Mouse (Mus musculus) hindbrain, embryonic 13.5 days (tissue): ENCODE measurements around the gene Rab11fip5. TPM values are rescaled to one million over a fixed set of nuclear protein-coding genes. Genes with fewer than 3 reads are reported as not detected.

Experiments
- ATAC-seq: fragments of 200-750 bp; cut with Nextera tagmentation; 2 replicates; pipeline ENCODE4 v1.8.0; 2017; ENCODE audit warnings: moderate TSS enrichment; ENCODE audit not compliant: low FRiP score
- H3K27ac ChIP-seq: fragments of 300-500 bp; sonication (generic); 2 replicates; pipeline ENCODE4 v1.5.1; 2015; ENCODE audit warnings: inconsistent platforms, mild to moderate bottlenecking, moderate library complexity
- H3K27me3 ChIP-seq: fragments of 300-500 bp; sonication (generic); 2 replicates; pipeline ENCODE4 v1.6.1; 2015; ENCODE audit warnings: mild to moderate bottlenecking, inconsistent platforms
- H3K36me3 ChIP-seq: fragments of 300-500 bp; sonication (generic); 2 replicates; pipeline ENCODE4 v1.6.1; 2015; ENCODE audit warnings: mild to moderate bottlenecking, inconsistent platforms
- H3K4me1 ChIP-seq: fragments of 300-500 bp; sonication (generic); replicated peaks from 2 replicates; pipeline ENCODE4 v1.6.1; 2015; ENCODE audit warnings: inconsistent platforms
- H3K4me2 ChIP-seq: fragments of 300-500 bp; sonication (generic); 2 replicates; pipeline ENCODE4 v1.6.1; 2015; ENCODE audit warnings: inconsistent platforms, mild to moderate bottlenecking, moderate library complexity
- H3K4me3 ChIP-seq: fragments of 300-500 bp; sonication (generic); 2 replicates; pipeline ENCODE4 v1.5.1; 2015; ENCODE audit warnings: mild to moderate bottlenecking, inconsistent platforms
- H3K9ac ChIP-seq: fragments of 300-500 bp; sonication (generic); 2 replicates; pipeline ENCODE4 v1.6.1; 2015; ENCODE audit warnings: mild to moderate bottlenecking, inconsistent platforms
- H3K9me3 ChIP-seq: fragments of 300-500 bp; sonication (generic); 2 replicates; pipeline ENCODE4 v1.6.1; 2016; ENCODE audit warnings: inconsistent platforms
- WGBS: fragments of 180-500 bp; shearing (Covaris S2); methylation state at CpG from one replicate; pipeline ENCODE4 v1.1.7; 2015; 5-methylcytosine and 5-hydroxymethylcytosine counted together
- microRNA-seq: library from miRNA; unstranded; fragments of <30 nt; microRNA quantifications from one replicate; pipeline ENCODE4, GENCODE M21; 2016
- polyA plus RNA-seq: library from polyadenylated mRNA; unstranded; fragments of >200 nt; fragmentation: Nextera tagmentation; extraction: Ambion mirVana; gene quantifications from 2 replicates; pipeline ENCODE4 v1.2.1, GENCODE M21; 2015

The Rab11fip5 gene
- polyA plus RNA-seq, 1 experiment from 2014 or later: 13.7 TPM

DNA sequence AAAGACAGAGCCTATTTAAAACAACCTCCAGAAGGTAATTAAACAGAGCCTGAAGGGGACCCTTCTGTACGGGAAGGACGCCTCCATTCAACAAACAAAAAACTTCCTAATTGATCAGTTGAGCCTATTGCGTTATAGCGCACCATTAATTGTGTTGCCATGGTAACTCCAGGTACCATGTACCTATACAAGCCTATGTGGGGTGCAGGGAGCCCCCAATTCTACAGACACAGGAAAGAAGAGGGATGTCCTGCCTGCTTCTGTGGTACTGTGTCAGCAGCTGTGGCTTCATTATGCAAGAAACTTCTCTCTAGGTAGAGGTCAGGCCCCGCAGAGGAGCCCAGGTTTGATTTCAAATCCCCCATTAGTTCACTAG, 80.4 kb downstream of the Rab11fip5 start:
- Histone ChIP-seq H3K27me3 (no peaks in the 10 kb centered on the region), H3K36me3 (no peaks in the 10 kb centered on the region), H3K4me2 (no peak overlapping the region), H3K9ac (no peak overlapping the region), H3K4me3 (no peak overlapping the region), H3K9me3 (peaks cover under 1% of the 10 kb centered on the region; the same call in 1 of the 2 replicates), H3K4me1 (peaks cover 24% of the 10 kb centered on the region), H3K27ac (peak overlapping the region; percentile 60)
- ATAC-seq: no peak
- 41% methylated on average over 5 of the region's 5 CpGs for WGBS

DNA sequence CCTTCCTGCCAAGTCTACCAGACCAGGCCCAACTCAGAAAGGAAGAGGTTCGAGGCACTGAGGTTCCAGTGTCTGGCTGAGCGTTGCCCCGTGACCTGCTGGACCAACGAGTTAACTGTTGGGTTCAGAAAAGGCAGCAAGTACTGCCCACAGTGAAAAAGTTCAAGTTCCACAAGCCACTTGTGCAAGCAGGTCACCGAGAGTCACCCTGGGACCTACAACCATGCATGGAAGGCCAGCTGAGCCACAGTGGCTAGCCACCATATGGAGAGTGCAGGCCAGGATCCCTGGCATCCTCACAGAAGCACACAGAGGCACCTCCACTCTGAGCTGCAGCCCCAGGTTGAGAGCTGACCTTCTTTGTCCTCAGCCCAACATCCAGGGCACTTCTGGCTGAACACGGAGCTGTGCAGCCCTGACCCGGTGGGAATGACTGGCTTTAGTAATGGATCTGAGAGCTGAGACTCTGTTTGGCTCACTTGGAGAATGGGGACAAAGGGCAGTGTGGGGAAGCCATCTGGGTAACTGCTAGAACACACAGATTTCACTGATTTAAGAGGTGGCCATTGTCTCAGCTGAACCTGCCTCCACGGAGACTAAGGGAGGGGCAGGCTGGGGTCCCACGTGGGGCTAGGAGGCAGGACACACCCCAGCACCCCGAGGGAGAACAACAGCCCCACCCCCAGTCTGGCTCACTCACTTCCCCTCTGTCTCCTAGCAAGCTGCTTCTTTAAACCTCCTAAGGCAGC, 81.0 kb downstream of the Rab11fip5 start:
- Histone ChIP-seq H3K27me3 (no peaks in the 10 kb centered on the region), H3K4me2 (no peak overlapping the region), H3K27ac (peak overlapping the region; percentile 60), H3K36me3 (no peaks in the 10 kb centered on the region), H3K9ac (peak overlapping the region; percentile 29; the same call in 1 of the 2 replicates), H3K4me1 (peaks cover 24% of the 10 kb centered on the region), H3K9me3 (no peaks in the 10 kb centered on the region), H3K4me3 (no peak overlapping the region)
- no peak for ATAC-seq
- whole genome bisulfite sequencing: 47% methylated on average over 10 of the region's 10 CpGs

DNA sequence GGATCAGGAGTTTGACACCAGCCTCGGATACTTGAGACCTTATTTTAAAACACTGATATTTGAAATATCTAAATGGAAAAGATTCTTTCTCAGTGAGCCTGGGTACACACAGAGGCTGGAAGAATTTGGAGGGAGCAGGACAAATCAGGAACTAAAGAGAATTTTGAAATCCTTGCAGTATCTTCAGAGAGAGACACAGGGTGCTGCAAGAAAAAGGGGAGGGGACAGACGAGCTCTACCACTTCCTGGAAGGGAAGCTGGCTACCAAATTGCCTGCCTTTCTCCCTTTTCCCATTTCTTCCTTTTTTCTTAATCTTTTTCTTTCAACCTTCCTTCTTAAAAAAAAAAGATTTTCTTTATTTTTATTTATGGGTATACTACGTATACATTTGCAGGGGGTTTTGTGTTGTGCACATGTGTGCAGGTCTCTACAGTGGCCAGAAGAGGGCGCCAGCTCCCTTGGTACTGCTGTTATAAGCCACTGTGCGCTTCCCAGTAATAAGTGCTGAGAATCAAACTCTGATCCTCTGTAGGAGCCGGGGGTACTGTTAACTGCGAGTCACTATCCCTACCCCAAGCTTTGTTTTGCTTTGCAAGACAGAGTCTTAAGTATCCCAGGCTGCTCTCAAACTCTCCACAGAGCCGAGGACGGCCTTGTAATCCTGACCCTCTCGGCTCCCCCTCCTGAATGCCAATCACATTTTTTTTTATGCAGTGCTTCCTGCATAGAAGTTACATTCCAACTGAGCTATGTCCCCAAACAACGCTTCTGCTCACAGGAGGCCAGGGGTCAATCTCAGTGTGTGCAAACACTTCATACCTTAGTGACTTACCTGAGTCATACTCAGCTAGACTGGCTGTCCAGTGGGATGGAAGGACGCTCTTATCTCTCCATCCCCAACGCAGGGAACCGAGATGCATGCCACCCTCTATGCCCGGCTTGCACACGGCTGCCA, 83.3 kb downstream of the Rab11fip5 start:
- Histone ChIP-seq H3K4me3 (no peak overlapping the region), H3K27me3 (no peaks in the 10 kb centered on the region), H3K36me3 (no peaks in the 10 kb centered on the region), H3K9ac (no peak overlapping the region), H3K4me1 (peaks cover 24% of the 10 kb centered on the region), H3K9me3 (no peaks in the 10 kb centered on the region), H3K4me2 (no peak overlapping the region), H3K27ac (no peak overlapping the region)
- no peak for ATAC-seq
- 91% methylated on average over 16 of the region's 16 CpGs for WGBS

DNA sequence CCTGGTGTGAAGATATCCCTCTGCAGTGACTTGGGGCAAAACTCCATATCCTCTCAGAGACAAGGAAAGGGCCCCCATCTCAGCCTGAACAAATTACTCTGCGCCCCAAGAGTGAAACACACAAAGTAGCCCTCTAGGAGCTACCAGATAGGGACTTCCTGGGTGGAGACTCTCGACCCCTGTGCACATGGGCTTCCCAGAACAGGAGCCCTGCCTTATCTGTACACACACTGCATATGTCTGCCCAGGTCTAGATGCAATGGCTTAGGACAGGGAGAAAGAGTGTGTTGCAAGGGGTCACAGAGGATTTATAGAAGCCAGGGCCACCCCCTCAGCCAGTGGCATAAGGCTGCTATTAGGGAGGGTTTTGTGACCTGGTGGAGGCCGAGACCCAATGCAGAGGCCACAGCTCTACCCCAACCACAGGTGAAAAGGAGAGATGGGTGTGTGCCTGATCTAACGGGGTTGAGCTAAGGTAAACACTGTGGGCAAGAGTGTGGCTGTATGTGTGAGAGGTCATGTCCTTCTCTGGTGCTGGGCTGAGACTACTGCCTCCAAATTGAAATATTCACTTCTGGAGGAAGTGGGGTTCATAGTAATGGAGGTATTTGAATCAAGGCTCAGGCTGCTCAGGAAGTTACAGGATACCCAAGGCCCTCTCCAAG, 86.1 kb downstream of the Rab11fip5 start:
- ATAC-seq: no peak
- H3K4me1 ChIP-seq: peaks cover 3% of the 10 kb centered on the region
- WGBS: 89% methylated on average over 4 of the region's 4 CpGs

DNA sequence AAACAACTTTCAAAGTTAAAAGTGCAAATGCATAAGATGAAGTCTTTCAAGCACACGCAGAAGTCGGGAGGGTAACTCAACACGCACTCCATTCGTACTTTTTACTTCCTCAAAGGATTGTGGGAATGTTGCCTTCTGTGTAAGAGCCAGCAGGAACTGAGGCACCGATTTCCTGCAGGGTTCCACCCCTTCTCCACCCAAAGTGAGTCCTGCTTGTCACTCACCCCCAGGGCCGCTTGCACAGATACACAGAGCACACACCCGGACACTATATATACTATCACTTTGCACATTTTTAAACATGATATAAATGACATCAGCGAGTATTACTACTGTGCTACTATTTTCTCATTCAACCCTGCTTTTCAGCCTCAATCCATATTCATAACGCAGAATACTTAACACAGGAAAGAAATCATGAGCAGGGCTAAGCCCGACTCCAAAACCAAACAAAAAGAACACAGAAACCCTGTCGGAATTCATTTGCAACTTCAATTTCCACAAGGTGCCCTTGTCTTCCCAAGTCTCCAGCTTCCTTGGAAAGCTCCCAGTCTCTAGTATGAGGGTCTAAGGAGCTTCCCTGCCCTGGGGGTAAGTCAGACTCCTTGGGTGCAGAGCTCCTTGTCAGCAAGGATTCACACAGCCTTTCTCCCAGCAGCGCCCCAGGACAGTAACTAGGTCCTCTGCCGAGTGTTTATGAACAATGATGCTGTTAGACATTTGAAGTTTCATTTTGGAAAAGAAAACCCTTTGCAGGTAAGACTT, 88.0 kb downstream of the Rab11fip5 start:
- Histone ChIP-seq H3K4me3 (no peak overlapping the region), H3K4me1 (no peaks in the 10 kb centered on the region), H3K36me3 (no peaks in the 10 kb centered on the region), H3K27ac (no peak overlapping the region), H3K9me3 (no peaks in the 10 kb centered on the region), H3K4me2 (no peak overlapping the region), H3K9ac (no peak overlapping the region), H3K27me3 (no peaks in the 10 kb centered on the region)
- ATAC-seq: no peak
- WGBS: 84% methylated on average over 13 of the region's 13 CpGs

More for the DNA sequence above, 86.1 kb downstream of the Rab11fip5 start:
- Histone ChIP-seq H3K9ac (no peak overlapping the region), H3K4me3 (no peak overlapping the region), H3K27me3 (no peaks in the 10 kb centered on the region), H3K9me3 (no peaks in the 10 kb centered on the region), H3K27ac (no peak overlapping the region), H3K36me3 (no peaks in the 10 kb centered on the region), H3K4me2 (no peak overlapping the region)

Small RNA genes within 50 kb of the gene (microRNA-seq; reads per million reads assigned to microRNA genes)
- gene Mir705: not detected

Other genes with a start within 250 kb of the Rab11fip5 start
- gene Spr, start 236.9 kb downstream of the Rab11fip5 start, polyA plus RNA-seq: 21.1 and 23.0 TPM in 2 replicates
- gene Emx1, start 187.2 kb downstream of the Rab11fip5 start, polyA plus RNA-seq: not detected in 2 replicates
- gene Sfxn5, start 41.2 kb downstream of the Rab11fip5 start, polyA plus RNA-seq: 18.3 and 19.6 TPM in 2 replicates
- not detected in 2 replicates for gene Noto, start 49.3 kb upstream of the Rab11fip5 start, polyA plus RNA-seq
- 58.4 and 59.0 TPM in 2 replicates for gene Smyd5, start 57.4 kb upstream of the Rab11fip5 start, polyA plus RNA-seq
- 601 and 603 TPM in 2 replicates for gene Cct7, start 76.9 kb upstream of the Rab11fip5 start, polyA plus RNA-seq
- 20.2 and 22.7 TPM in 2 replicates for gene Pradc1, start 77.3 kb upstream of the Rab11fip5 start, polyA plus RNA-seq
- gene Fbxo41, start 128.4 kb upstream of the Rab11fip5 start, polyA plus RNA-seq: 5.3 and 5.5 TPM in 2 replicates
- gene Egr4, start 139.0 kb upstream of the Rab11fip5 start, polyA plus RNA-seq: not detected in 2 replicates
- 5.8 and 6.1 TPM in 2 replicates for gene Alms1, start 212.9 kb upstream of the Rab11fip5 start, polyA plus RNA-seq